Mouse (Mus musculus): ENCODE results near the gene Lce1m. TPM values are rescaled to one million over a fixed set of nuclear protein-coding genes. Genes with fewer than 3 reads are reported as not detected.
A peak's percentile ranks its signal among the peaks of the same experiment; 100 is the strongest.
"Not testable (repeated sequence)": the region's sequence is repeated elsewhere in the genome, so short reads cannot be mapped to it uniquely, and the experiment has no call there.

Lce1m gene
- polyA plus RNA-seq (2015; fragmentation: Nextera tagmentation; extraction: Ambion mirVana) = not detected in 2 replicates

GRCm38 (mm10) chr3:93018960-93019359 lies at the start of gene Lce1m:
Lce1m (minus strand) TSS chr3:93019060.
- no peak within 1 kb of the TSS for H3K4me3 ChIP-seq (ENCODE audit: low read depth, low read length)
- H3K9me3 ChIP-seq (ENCODE audit: low read length) = no peaks in the 10 kb centered on the region
- ATAC-seq (no peak), DNase-seq (ENCODE audit: low spot score) (no peak)
- H3K4me2 ChIP-seq (replicated peaks; ENCODE audit: low read depth, low read length) = no peak within 1 kb of the TSS
- WGBS = 87% methylated on average over 2 of the region's 2 CpGs
- no peaks in the 10 kb centered on the region for H3K36me3 ChIP-seq (ENCODE audit: insufficient read depth, low read length)
- H3K4me1 ChIP-seq (ENCODE audit: insufficient read depth, low read depth, low read length) = no peaks in the 10 kb centered on the region
- no peak within 1 kb of the TSS for H3K27ac ChIP-seq (ENCODE audit: low read length)
- no peak for TF ChIP-seq CTCF (IDR thresholded peaks at IDR 0.05)
- TF ChIP-seq EP300 (IDR thresholded peaks at IDR 0.05) = no peak
- no peak within 1 kb of the TSS for H3K9ac ChIP-seq (replicated peaks; ENCODE audit: low read depth)
- no peaks in the 10 kb centered on the region for H3K27me3 ChIP-seq (replicated peaks; ENCODE audit: insufficient read depth, low read length)

DNA sequence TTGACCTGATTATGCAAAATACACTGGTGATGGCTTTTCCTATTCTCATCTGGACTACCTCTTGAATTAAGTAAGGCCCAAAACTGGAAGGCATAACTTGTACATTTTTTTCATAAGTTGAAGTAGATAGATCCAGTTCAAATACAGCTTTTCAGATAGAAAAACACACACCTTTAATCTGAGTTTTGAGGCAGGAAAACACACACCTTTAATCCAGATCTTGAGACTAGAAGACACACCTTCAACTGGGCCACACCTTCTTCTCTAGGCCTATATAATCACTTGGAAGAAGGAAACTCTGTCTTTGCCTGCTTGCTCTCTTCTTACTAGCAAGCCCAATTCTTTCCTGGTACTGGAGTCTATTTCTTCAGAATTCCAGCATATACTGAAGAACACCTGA lies 49.7 kb upstream of the Lce1m start, which contains the start of gene Gm4858:
Gene Gm4858 (plus strand): TSS at position 301 of the 400 bp plus-strand sequence.
- DNase-seq (ENCODE audit: low spot score); H3K36me3 ChIP-seq (ENCODE audit: insufficient read depth, low read length); H3K27me3 ChIP-seq (replicated peaks; ENCODE audit: insufficient read depth, low read length); H3K9me3 ChIP-seq (ENCODE audit: low read length); H3K4me3 ChIP-seq (ENCODE audit: low read depth, low read length); ATAC-seq; H3K27ac ChIP-seq (ENCODE audit: low read length); H3K9ac ChIP-seq (replicated peaks; ENCODE audit: low read depth); H3K4me1 ChIP-seq (ENCODE audit: insufficient read depth, low read depth, low read length); H3K4me2 ChIP-seq (replicated peaks; ENCODE audit: low read depth, low read length): not testable (repeated sequence)

DNA sequence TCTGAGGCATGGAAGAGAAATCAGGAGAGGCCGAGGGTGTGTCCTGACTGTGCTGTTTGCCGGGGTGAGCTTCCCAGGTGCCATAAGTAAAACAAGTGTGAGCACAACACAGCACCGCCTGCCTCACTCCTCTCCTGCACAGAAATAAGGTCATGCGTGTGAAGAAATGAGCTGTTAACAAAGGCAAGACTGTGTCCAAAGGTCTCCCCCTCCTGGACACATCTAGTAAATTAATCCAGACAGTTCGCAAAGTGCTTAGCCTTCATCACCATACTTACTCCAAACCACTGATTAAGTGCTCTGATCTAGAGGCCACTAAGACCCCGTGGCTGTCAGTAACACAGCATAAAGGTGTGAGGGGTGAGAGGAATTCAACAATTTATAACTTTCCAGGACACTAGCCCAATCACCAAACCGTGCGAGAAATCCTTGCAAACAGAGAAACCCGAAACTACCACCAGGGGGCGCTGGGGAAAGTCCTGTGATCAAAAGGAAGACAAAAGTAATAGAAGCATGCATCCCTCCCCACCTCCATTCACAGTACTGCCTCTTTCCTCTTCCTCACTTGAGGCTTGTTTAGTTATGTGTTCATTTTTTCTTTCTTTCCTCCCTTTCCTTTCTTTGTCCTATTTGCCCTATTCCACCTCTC lies 34.1 kb upstream of the Lce1m start:
- no peak for ATAC-seq
- TF ChIP-seq CTCF (IDR thresholded peaks at IDR 0.05) (peak; percentile 46), EP300 (IDR thresholded peaks at IDR 0.05) (no peak)
- DNase-seq (ENCODE audit: low spot score) = no peak
- WGBS = 52% methylated on average over 10 of the region's 10 CpGs
- Histone ChIP-seq H3K9ac (replicated peaks; ENCODE audit: low read depth) (no peak overlapping the region), H3K27ac (ENCODE audit: low read length) (no peak overlapping the region), H3K4me3 (ENCODE audit: low read depth, low read length) (no peak overlapping the region), H3K36me3 (ENCODE audit: insufficient read depth, low read length) (no peaks in the 10 kb centered on the region), H3K4me1 (ENCODE audit: insufficient read depth, low read depth, low read length) (no peaks in the 10 kb centered on the region), H3K27me3 (replicated peaks; ENCODE audit: insufficient read depth, low read length) (no peaks in the 10 kb centered on the region), H3K9me3 (ENCODE audit: low read length) (no peaks in the 10 kb centered on the region), H3K4me2 (replicated peaks; ENCODE audit: low read depth, low read length) (no peak overlapping the region)

DNA sequence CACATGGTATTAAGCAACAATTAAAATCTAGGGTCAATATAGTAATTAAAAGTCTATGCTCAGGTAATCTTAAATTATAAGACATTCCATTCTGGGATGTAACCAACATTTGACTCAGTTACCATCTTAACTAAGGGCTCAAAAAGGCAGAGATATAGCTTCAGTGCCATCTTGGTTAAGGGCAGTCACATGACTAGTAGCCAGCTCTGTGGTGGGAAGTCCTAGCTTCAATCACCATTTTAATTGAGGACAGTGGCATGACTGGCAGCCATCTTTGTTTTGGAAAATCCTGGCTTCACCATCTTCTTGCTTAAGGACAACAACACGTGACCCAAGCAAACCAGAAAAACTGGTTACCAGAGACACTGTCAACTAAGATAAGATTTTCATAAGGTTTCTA lies 31.3 kb upstream of the Lce1m start:
- Histone ChIP-seq H3K4me2 (replicated peaks; ENCODE audit: low read depth, low read length) (no peak overlapping the region), H3K9me3 (ENCODE audit: low read length) (no peaks in the 10 kb centered on the region), H3K36me3 (ENCODE audit: insufficient read depth, low read length) (no peaks in the 10 kb centered on the region), H3K4me3 (ENCODE audit: low read depth, low read length) (no peak overlapping the region), H3K27me3 (replicated peaks; ENCODE audit: insufficient read depth, low read length) (no peaks in the 10 kb centered on the region), H3K4me1 (ENCODE audit: insufficient read depth, low read depth, low read length) (no peaks in the 10 kb centered on the region), H3K27ac (ENCODE audit: low read length) (no peak overlapping the region), H3K9ac (replicated peaks; ENCODE audit: low read depth) (no peak overlapping the region)
- WGBS = 74% methylated on average over 1 of the region's 1 CpGs
- DNase-seq (ENCODE audit: low spot score) = no peak
- TF ChIP-seq CTCF (IDR thresholded peaks at IDR 0.05) (no peak), EP300 (IDR thresholded peaks at IDR 0.05) (no peak)
- no peak for ATAC-seq

- TF ChIP-seq EP300 (IDR thresholded peaks at IDR 0.05) (no peak), CTCF (IDR thresholded peaks at IDR 0.05) (peak; percentile 78)
- Histone ChIP-seq H3K9ac (replicated peaks; ENCODE audit: low read depth) (no peak overlapping the region), H3K27me3 (replicated peaks; ENCODE audit: insufficient read depth, low read length) (no peaks in the 10 kb centered on the region), H3K4me1 (ENCODE audit: insufficient read depth, low read depth, low read length) (no peaks in the 10 kb centered on the region), H3K36me3 (ENCODE audit: insufficient read depth, low read length) (no peaks in the 10 kb centered on the region), H3K4me2 (replicated peaks; ENCODE audit: low read depth, low read length) (no peak overlapping the region), H3K4me3 (ENCODE audit: low read depth, low read length) (no peak overlapping the region), H3K27ac (ENCODE audit: low read length) (no peak overlapping the region), H3K9me3 (ENCODE audit: low read length) (no peaks in the 10 kb centered on the region)
- DNase-seq (ENCODE audit: low spot score) (peak; percentile 37), ATAC-seq (no peak)
- WGBS = 46% methylated on average over 5 of the region's 5 CpGs
These were observed 12.6 kb upstream of the Lce1m start for GRCm38 (mm10) chr3:93031450-93031849.

DNA sequence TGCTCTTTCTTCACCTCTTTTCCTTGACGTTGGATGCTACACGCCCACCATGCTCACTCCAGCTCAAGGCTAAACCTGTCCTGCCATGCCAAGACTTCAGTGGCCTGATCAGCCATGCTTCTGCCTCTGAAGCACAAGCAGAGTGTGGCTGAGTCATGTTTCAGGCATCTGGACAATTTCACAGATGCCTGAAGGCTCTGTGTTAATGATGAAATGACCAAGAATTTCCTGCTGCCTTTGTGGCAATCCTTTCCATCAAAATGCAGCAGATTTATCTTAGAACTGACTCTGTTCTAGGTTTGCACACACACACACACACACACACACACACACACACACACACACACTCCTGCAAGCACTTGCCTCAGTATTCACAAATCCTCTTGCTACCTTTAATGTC lies 6.6 kb upstream of the Lce1m start:
- ATAC-seq = 0 out of 2 replicates have a peak, but pooled peaks have one; percentile 25
- Histone ChIP-seq H3K4me3 (ENCODE audit: low read depth, low read length) (no peak overlapping the region), H3K9ac (replicated peaks; ENCODE audit: low read depth) (no peak overlapping the region), H3K9me3 (ENCODE audit: low read length) (no peaks in the 10 kb centered on the region), H3K27me3 (replicated peaks; ENCODE audit: insufficient read depth, low read length) (no peaks in the 10 kb centered on the region), H3K4me2 (replicated peaks; ENCODE audit: low read depth, low read length) (no peak overlapping the region), H3K4me1 (ENCODE audit: insufficient read depth, low read depth, low read length) (no peaks in the 10 kb centered on the region), H3K36me3 (ENCODE audit: insufficient read depth, low read length) (no peaks in the 10 kb centered on the region), H3K27ac (ENCODE audit: low read length) (no peak overlapping the region)
- peak; percentile 8 for DNase-seq (ENCODE audit: low spot score)
- 55% methylated on average over 2 of the region's 2 CpGs for WGBS
- no peak for TF ChIP-seq CTCF (IDR thresholded peaks at IDR 0.05)
- no peak for TF ChIP-seq EP300 (IDR thresholded peaks at IDR 0.05)

Measured in lung, postnatal 0 days (tissue).